Mouse (Mus musculus) heart, postnatal 0 days (tissue): ENCODE results near the gene Car10.

Source experiments
- CTCF ChIP-seq: IDR thresholded peaks from 2 replicates; pipeline ENCODE4 v1.5.1; 2016; ENCODE audit warnings: antibody characterized with exemption, control low read depth, low read depth
- EP300 ChIP-seq: IDR thresholded peaks from 2 replicates; pipeline ENCODE4 v1.6.1; 2016; ENCODE audit warnings: antibody characterized with exemption, low read depth

DNA sequence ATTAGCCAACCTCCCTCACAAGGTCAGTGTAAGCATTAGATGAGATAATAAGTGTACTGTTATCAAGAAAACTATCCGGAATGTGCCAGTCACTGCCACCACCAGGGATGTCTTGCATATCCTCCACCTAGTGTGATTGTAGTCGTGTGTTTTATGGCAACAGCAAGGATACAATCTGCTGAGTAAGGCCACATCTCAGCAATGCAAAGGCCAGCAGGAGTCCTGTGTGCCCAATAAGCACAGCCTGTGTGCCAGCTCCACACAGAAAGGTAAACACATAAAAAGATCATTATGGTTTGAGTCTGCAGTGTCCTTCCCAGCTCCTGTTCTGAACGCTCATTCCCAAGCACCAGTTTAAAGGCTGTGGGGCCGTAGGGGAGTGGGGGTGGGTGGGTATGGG lies 386.8 kb downstream of the Car10 start:
- TF ChIP-seq CTCF (no peak), EP300 (no peak)
